Mouse (Mus musculus) T-helper 17 cell (primary cell): Measurements from ENCODE around the gene Mvb12a.

Source experiments
- in situ Hi-C, 2 experiments: fragments of 300-600 bp; cut with MboI, MseI; formaldehyde crosslinking; loops; 1 replicate in 1 of 2; 2 replicates in 1 of 2; pipeline ENCODE4 v1.15.1; 2025; ENCODE audit warnings: high pct_unique_total_duplicates in 2 of 2

Mvb12a gene

GRCm38 (mm10) chr8:71562751-71563150, 20.0 kb downstream of the Mvb12a start:
- in situ Hi-C loops, result loop anchor here (5.0 to 10.0 kb wide), 3 partner anchors 35 to 102 kb away; partner anchors contain the start of gene Fam129c (in 1 of the 2)

- in situ Hi-C loops, result loop anchor here (5.0 to 10.0 kb wide), 3 partner anchors 33 to 101 kb away; partner anchors contain the start of gene Fam129c (in 1 of the 2)
Measured at GRCm38 (mm10) chr8:71563992-71564391, 21.3 kb downstream of the Mvb12a start.

- in situ Hi-C loops, result loop anchor here in 1 of 2 experiments (10.0 kb wide), 1 partner anchor 98 kb away; no protein-coding TSS in a partner anchor
Measured at GRCm38 (mm10) chr8:71566501-71566900, 23.8 kb downstream of the Mvb12a start, which contains the start of gene Nxnl1. TSS of gene Nxnl1 (minus strand) at chr8:71566601.

GRCm38 (mm10) chr8:71567587-71567986, 24.9 kb downstream of the Mvb12a start:
- in situ Hi-C loops, result loop anchor here in 1 of 2 experiments (10.0 kb wide), 1 partner anchor 97 kb away; no protein-coding TSS in a partner anchor

- in situ Hi-C loops, result loop anchor here in 1 of 2 experiments (10.0 kb wide), 1 partner anchor 96 kb away; no protein-coding TSS in a partner anchor
Measured at GRCm38 (mm10) chr8:71568387-71568937, 25.7 kb downstream of the Mvb12a start, which contains the start of gene Slc27a1. TSS of gene Slc27a1 (plus strand) at chr8:71568882.

- in situ Hi-C loops, result loop anchor here in 1 of 2 experiments (10.0 kb wide), 1 partner anchor 96 kb away; no protein-coding TSS in a partner anchor
Measured at GRCm38 (mm10) chr8:71568941-71569340, 26.2 kb downstream of the Mvb12a start.

- in situ Hi-C loops, result loop anchor here in 1 of 2 experiments (10.0 kb wide), 1 partner anchor 95 kb away; no protein-coding TSS in a partner anchor
Measured at GRCm38 (mm10) chr8:71569366-71570290, 26.9 kb downstream of the Mvb12a start.

GRCm38 (mm10) chr8:71570291-71570954, 27.7 kb downstream of the Mvb12a start:
- in situ Hi-C loops, result no loop called here

GRCm38 (mm10) chr8:71572077-71572476, 29.4 kb downstream of the Mvb12a start:
- in situ Hi-C loops, result no loop called here

- in situ Hi-C loops, result no loop called here
Measured at GRCm38 (mm10) chr8:71572847-71573633, 30.3 kb downstream of the Mvb12a start.

- in situ Hi-C loops, result no loop called here
Measured at GRCm38 (mm10) chr8:71574426-71574825, 31.7 kb downstream of the Mvb12a start.

- in situ Hi-C loops, result no loop called here
Measured at GRCm38 (mm10) chr8:71575020-71575419, 32.3 kb downstream of the Mvb12a start.

- in situ Hi-C loops, result no loop called here
Measured at GRCm38 (mm10) chr8:71577856-71578387, 35.2 kb downstream of the Mvb12a start.

GRCm38 (mm10) chr8:71579009-71579408, 36.3 kb downstream of the Mvb12a start:
- in situ Hi-C loops, result no loop called here

- in situ Hi-C loops, result no loop called here
Measured at GRCm38 (mm10) chr8:71579476-71579875, 36.8 kb downstream of the Mvb12a start.

- in situ Hi-C loops, result loop anchor here in 1 of 2 experiments (10.0 kb wide), 2 partner anchors 1135 to 1345 kb away; partner anchors contain the start of genes Armc6 and Sugp2
Measured at GRCm38 (mm10) chr8:71580201-71580600, 37.5 kb downstream of the Mvb12a start.

GRCm38 (mm10) chr8:71586891-71587290, 44.2 kb downstream of the Mvb12a start:
- in situ Hi-C loops, result loop anchor here in 1 of 2 experiments (10.0 kb wide), 2 partner anchors 1128 to 1352 kb away; partner anchors contain the start of genes Armc6 and Sugp2

- in situ Hi-C loops, result loop anchor here in 1 of 2 experiments (10.0 kb wide), 2 partner anchors 1126 to 1354 kb away; partner anchors contain the start of genes Armc6 and Sugp2
Measured at GRCm38 (mm10) chr8:71588762-71589161, 46.0 kb downstream of the Mvb12a start.

GRCm38 (mm10) chr8:71591017-71591416, 48.3 kb downstream of the Mvb12a start:
- in situ Hi-C loops, result no loop called here
